27 mouse cellular contexts compared by ENCODE assay signal in the genomic region with DNA sequence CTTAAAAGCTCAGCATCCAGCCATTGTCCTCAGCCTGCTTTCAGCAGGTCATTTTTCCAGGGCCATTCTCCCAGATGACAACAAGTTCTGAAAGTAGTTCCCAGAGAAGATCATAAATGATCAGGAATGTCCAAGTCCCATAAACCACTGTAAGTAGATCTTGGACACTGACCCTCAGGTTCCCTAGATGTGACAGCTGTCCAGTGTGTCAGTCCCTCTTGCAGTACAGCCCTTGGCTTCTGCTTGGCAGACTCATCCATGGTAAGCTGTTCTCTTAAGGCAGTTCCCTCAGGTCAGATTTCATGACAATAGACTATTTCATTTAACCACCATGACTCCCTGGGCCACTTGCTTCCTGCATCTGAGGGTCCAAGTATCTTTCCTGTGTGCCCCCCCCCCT.
"Had no signal": no experiment of that assay in that cellular context is flagged by ENCODE, and none has a peak within 500 bp of the region (broad histone marks: within the 10 kb centered on the region; RNA-seq: fewer than 3 reads in every experiment).

No protein-coding gene starts in this region.

- H3K36me3 ChIP-seq: embryonic facial prominence, embryonic 10.5 days; embryonic facial prominence, embryonic 12.5 days; embryonic facial prominence, embryonic 13.5 days; embryonic facial prominence, embryonic 15.5 days; forebrain, embryonic 10.5 days; forebrain, embryonic 12.5 days; forebrain, embryonic 15.5 days had no signal

- H3K27me3 ChIP-seq: embryonic facial prominence, embryonic 12.5 days; embryonic facial prominence, embryonic 13.5 days; embryonic facial prominence, embryonic 15.5 days; forebrain, embryonic 12.5 days; forebrain, embryonic 13.5 days; forebrain, embryonic 15.5 days had no signal

- DNase-seq: cerebellum, adult 8-10 months; cerebellum, adult 9-10 months; cerebellum, adult 9-11 months; cerebellum, postnatal 10 days; cerebellum, postnatal 14 days; cerebellum, postnatal 25 days; cerebellum, postnatal 36 days; embryo, embryonic 11 days; forebrain, postnatal 0 days; gastrocnemius, adult 2 months; gastrocnemius, postnatal 10 days; gastrocnemius, postnatal 14 days; gastrocnemius, postnatal 25 days; gastrocnemius, postnatal 36 days; heart, adult 18-20 months; heart, adult 2 months had no signal

- H3K4me3 ChIP-seq: embryonic facial prominence, embryonic 10.5 days; embryonic facial prominence, embryonic 12.5 days; embryonic facial prominence, embryonic 13.5 days; embryonic facial prominence, embryonic 15.5 days; erythroblast, embryonic 14.5 days; forebrain, embryonic 10.5 days; forebrain, embryonic 12.5 days; forebrain, embryonic 13.5 days; forebrain, embryonic 15.5 days; gastrocnemius, adult 2 months; heart, adult 2 months had no signal

- H3K27ac ChIP-seq: embryonic facial prominence, embryonic 10.5 days; embryonic facial prominence, embryonic 12.5 days; embryonic facial prominence, embryonic 13.5 days; embryonic facial prominence, embryonic 15.5 days; forebrain, embryonic 10.5 days; forebrain, embryonic 12.5 days; forebrain, embryonic 13.5 days; forebrain, embryonic 15.5 days; gastrocnemius, adult 2 months had no signal

- H3K9me3 ChIP-seq: embryonic facial prominence, embryonic 10.5 days; embryonic facial prominence, embryonic 12.5 days; embryonic facial prominence, embryonic 13.5 days; embryonic facial prominence, embryonic 15.5 days; forebrain, embryonic 10.5 days; forebrain, embryonic 12.5 days; forebrain, embryonic 13.5 days; forebrain, embryonic 15.5 days had no signal

- H3K4me2 ChIP-seq: embryonic facial prominence, embryonic 12.5 days; embryonic facial prominence, embryonic 13.5 days; embryonic facial prominence, embryonic 15.5 days; forebrain, embryonic 12.5 days; forebrain, embryonic 13.5 days; forebrain, embryonic 15.5 days had no signal

- H3K9ac ChIP-seq: embryonic facial prominence, embryonic 12.5 days; embryonic facial prominence, embryonic 13.5 days; embryonic facial prominence, embryonic 15.5 days; forebrain, embryonic 12.5 days; forebrain, embryonic 13.5 days; forebrain, embryonic 15.5 days; forebrain, postnatal 0 days had no signal

- ATAC-seq: forebrain, embryonic 13.5 days; forebrain, embryonic 14.5 days; forebrain, embryonic 15.5 days; forebrain, embryonic 16.5 days; forebrain, postnatal 0 days had no signal
